Comparison of ENCODE assay signal across 10 mouse cellular contexts in genomic region chr16:93608731-93609130, GRCm38 (mm10). TPM values are rescaled to one million over a fixed set of nuclear protein-coding genes. Genes with fewer than 3 reads are reported as not detected.
DNase-seq lines count a peak whose midpoint lies in the region; ATAC-seq lines count a peak whose summit lies in the region.
"Had no signal": no experiment of that assay in that cellular context is flagged by ENCODE, and none has a peak within 500 bp of the region (broad histone marks: within the 10 kb centered on the region; RNA-seq: fewer than 3 reads in every experiment).

No protein-coding gene starts in this region.

- ATAC-seq in CD4-positive, CD25-positive, alpha-beta regulatory T cell, adult 4 months = no peak
- ATAC-seq in liver, embryonic 16.5 days (ENCODE audit: low read depth) = no peak
- no peak for ATAC-seq in inflammation-experienced regulatory T-cells, adult 6 months

- peak overlapping the region; percentile 67 for H3K4me3 ChIP-seq in hindbrain, embryonic 10.5 days
- no peak overlapping the region for H3K4me3 ChIP-seq in liver, embryonic 16.5 days (ENCODE audit: low read depth, low read length)

- H3K4me1 ChIP-seq in hindbrain, embryonic 10.5 days (replicated peaks) = peaks cover 39% of the 10 kb centered on the region
- H3K4me1 ChIP-seq in liver, embryonic 16.5 days (ENCODE audit: control insufficient read depth, low read depth, low read length) = peaks cover 11% of the 10 kb centered on the region

- peak; percentile 46 for DNase-seq in CD4-positive, CD25-positive, alpha-beta regulatory T cell, adult 2 months (ENCODE audit: low read depth, low spot score)
- peak; percentile 1 for DNase-seq in 3T3-L1 (ENCODE audit: low read depth, low spot score)
- no peak for DNase-seq in hindbrain, embryonic 10.5 days (ENCODE audit: low spot score)
- DNase-seq in urinary bladder, postnatal 10 days (ENCODE audit: low spot score) = no peak
- no peak for DNase-seq in adrenal gland, adult 18-20 months (ENCODE audit: low spot score in 2 of 2)
- DNase-seq: adrenal gland, postnatal 25 days; lung, postnatal 36 days had no signal

- peak overlapping the region; percentile 95; the same call in 1 of the 2 replicates for H3K4me2 ChIP-seq in liver, embryonic 16.5 days (ENCODE audit: low read depth, low read length)

- H3K27me3 ChIP-seq in hindbrain, embryonic 10.5 days (ENCODE audit: insufficient read depth, poor library complexity, severe bottlenecking) = no peaks in the 10 kb centered on the region
- no peaks in the 10 kb centered on the region; the same call in 1 of the 2 replicates for H3K27me3 ChIP-seq in liver, embryonic 16.5 days (ENCODE audit: control insufficient read depth, insufficient read depth, low read depth, low read length)

- 75% methylated on average over 8 of the region's 8 CpGs for WGBS in hindbrain, embryonic 10.5 days
- 55% methylated on average over 8 of the region's 8 CpGs for WGBS in liver, embryonic 16.5 days (ENCODE audit: insufficient replicate concordance)

- no peak overlapping the region for H3K9ac ChIP-seq in liver, embryonic 16.5 days (ENCODE audit: low read depth, low read length)

- no peaks in the 10 kb centered on the region for H3K9me3 ChIP-seq in hindbrain, embryonic 10.5 days
- no peaks in the 10 kb centered on the region for H3K9me3 ChIP-seq in liver, embryonic 16.5 days (replicated peaks; ENCODE audit: control insufficient read depth, low read length)

- H3K36me3 ChIP-seq in hindbrain, embryonic 10.5 days = peaks cover 32% of the 10 kb centered on the region
- H3K36me3 ChIP-seq in liver, embryonic 16.5 days (ENCODE audit: control insufficient read depth, insufficient read depth) = no peaks in the 10 kb centered on the region

- no peak overlapping the region for H3K27ac ChIP-seq in hindbrain, embryonic 10.5 days
- no peak overlapping the region for H3K27ac ChIP-seq in liver, embryonic 16.5 days (ENCODE audit: low read length)

RNA-seq across cellular contexts. Expression of gene Cbr1, which starts 3.1 kb away (rescaled TPM):
- 10 to 100 TPM; 47.7 to 49.9 TPM for polyA plus RNA-seq in CD4-positive, CD25-positive, alpha-beta regulatory T cell, adult 4 months (2017; shearing (Covaris generic))
- polyA plus RNA-seq in hindbrain, embryonic 10.5 days (2016; fragmentation: Nextera tagmentation; extraction: Ambion mirVana) = 85.4 and 103 TPM in 2 replicates
- polyA plus RNA-seq in liver, embryonic 16.5 days (2015; fragmentation: Nextera tagmentation; extraction: Ambion mirVana) = 22.8 and 25.9 TPM in 2 replicates
- total RNA-seq in adrenal gland, adult 18-20 months (2021) = 10 to 100 TPM; 71.0 to 89.8 TPM
- polyA plus RNA-seq in inflammation-experienced regulatory T-cells, adult 6 months (2017; shearing (Covaris generic)) = 10 to 100 TPM; 20.1 to 44.4 (median 44.1) TPM

RNA-seq across cellular contexts. Expression of gene Setd4, which starts 4.9 kb away (rescaled TPM):
- 10 to 100 TPM; 34.6 to 43.5 TPM for polyA plus RNA-seq in CD4-positive, CD25-positive, alpha-beta regulatory T cell, adult 4 months (2017; shearing (Covaris generic))
- polyA plus RNA-seq in hindbrain, embryonic 10.5 days (2016; fragmentation: Nextera tagmentation; extraction: Ambion mirVana) = 11.4 and 14.3 TPM in 2 replicates
- 3.9 and 4.3 TPM in 2 replicates for polyA plus RNA-seq in liver, embryonic 16.5 days (2015; fragmentation: Nextera tagmentation; extraction: Ambion mirVana)
- total RNA-seq in adrenal gland, adult 18-20 months (2021) = 1 to 10 TPM; 2.9 to 8.1 TPM
- polyA plus RNA-seq in inflammation-experienced regulatory T-cells, adult 6 months (2017; shearing (Covaris generic)) = 10 to 100 TPM; 17.7 to 40.4 (median 40.3) TPM

RNA-seq across cellular contexts. Expression of gene Gm5678, which starts 19.2 kb away (rescaled TPM):
- not detected for polyA plus RNA-seq in CD4-positive, CD25-positive, alpha-beta regulatory T cell, adult 4 months (2017; shearing (Covaris generic))
- polyA plus RNA-seq in hindbrain, embryonic 10.5 days (2016; fragmentation: Nextera tagmentation; extraction: Ambion mirVana) = not detected in 2 replicates
- not detected in 2 replicates for polyA plus RNA-seq in liver, embryonic 16.5 days (2015; fragmentation: Nextera tagmentation; extraction: Ambion mirVana)
- total RNA-seq in adrenal gland, adult 18-20 months (2021) = 1 to 10 TPM; 4.1 to 4.4 TPM
- polyA plus RNA-seq in inflammation-experienced regulatory T-cells, adult 6 months (2017; shearing (Covaris generic)) = under 1 TPM in 1 of 3 experiments, not detected in 2; 0.66 TPM

Comparison
In these comparisons a context has a peak if more than half of its experiments do, and no peak if none do; other contexts are left out.
1. DNase-seq: peak in CD4-positive, CD25-positive, alpha-beta regulatory T cell, adult 2 months (single experiment) and 3T3-L1 (single experiment); none in hindbrain, embryonic 10.5 days (single experiment), urinary bladder, postnatal 10 days (single experiment) and adrenal gland, adult 18-20 months (0 of 2).